Mouse (Mus musculus): ENCODE data around the gene Gm49353. TPM values are rescaled to one million over a fixed set of nuclear protein-coding genes. Genes with fewer than 3 reads are reported as not detected.

Gm49353 gene
- polyA plus RNA-seq (2012; fragmentation: generic; extraction: Trizol) = 0.16 TPM

GRCm38 (mm10) chr10:29198642-29199041, at the start of gene Gm49353:
TSS of gene Gm49353 (plus strand) at chr10:29198954.
- TF ChIP-seq CEBPB (IDR thresholded peaks at IDR 0.05; ENCODE audit: insufficient read depth, poor library complexity, severe bottlenecking) (no peak), USF1 (IDR thresholded peaks at IDR 0.05; ENCODE audit: low read depth) (no peak), TCF3 (IDR thresholded peaks at IDR 0.05; ENCODE audit: insufficient read length, low read depth) (no peak), MYOG (IDR thresholded peaks at IDR 0.05; ENCODE audit: control insufficient read depth in 1 of 3, insufficient read depth in 1 of 3, insufficient read length in 2 of 3, low read depth in 2 of 3) (no peak), MYOD1 (IDR thresholded peaks at IDR 0.05; ENCODE audit: control insufficient read depth in 1 of 3, insufficient read length in 2 of 3, low read depth in 2 of 3) (no peak), POLR2A (IDR thresholded peaks at IDR 0.05; ENCODE audit: insufficient read length, low read depth) (no peak), REST (IDR thresholded peaks at IDR 0.05; ENCODE audit: insufficient read depth, insufficient read length) (no peak), POLR2AphosphoS2 (IDR thresholded peaks at IDR 0.05; ENCODE audit: insufficient read length, low read depth) (no peak), TCF12 (IDR thresholded peaks at IDR 0.05; ENCODE audit: insufficient read depth, poor library complexity, severe bottlenecking) (no peak), E2F4 (IDR thresholded peaks at IDR 0.05; ENCODE audit: insufficient read depth) (no peak), SRF (IDR thresholded peaks at IDR 0.05; ENCODE audit: control insufficient read depth, insufficient read length, low read depth) (no peak), MAX (IDR thresholded peaks at IDR 0.05; ENCODE audit: low read depth) (no peak)
- Histone ChIP-seq H3K79me2 (ENCODE audit: control insufficient read depth, insufficient read depth) (no peaks in the 10 kb centered on the region), H3K4me3 (no peak within 1 kb of the TSS), H3K36me3 (ENCODE audit: control insufficient read depth, insufficient read depth) (no peaks in the 10 kb centered on the region), H3ac (ENCODE audit: control insufficient read depth, insufficient read length) (no peak within 1 kb of the TSS), H3K4me2 (ENCODE audit: low read depth) (no peak within 1 kb of the TSS), H3K27me3 (ENCODE audit: control insufficient read depth, insufficient read depth, insufficient read length) (no peaks in the 10 kb centered on the region)

GRCm38 (mm10) chr10:29155304-29155703, 43.5 kb upstream of the Gm49353 start:
- peaks cover 5% of the 10 kb centered on the region for H3K36me3 ChIP-seq (ENCODE audit: control insufficient read depth, insufficient read depth)
- no peak overlapping the region for H3ac ChIP-seq (ENCODE audit: control insufficient read depth, insufficient read length)
- no peak overlapping the region for H3K4me3 ChIP-seq
- H3K79me2 ChIP-seq (ENCODE audit: control insufficient read depth, insufficient read depth) = no peaks in the 10 kb centered on the region
- no peak overlapping the region for H3K4me2 ChIP-seq (ENCODE audit: low read depth)
- no peaks in the 10 kb centered on the region for H3K27me3 ChIP-seq (ENCODE audit: control insufficient read depth, insufficient read depth, insufficient read length)
- TF ChIP-seq POLR2A (IDR thresholded peaks at IDR 0.05; ENCODE audit: insufficient read length, low read depth) = no peak
- TF ChIP-seq MYOD1 (IDR thresholded peaks at IDR 0.05; ENCODE audit: control insufficient read depth in 1 of 3, insufficient read length in 2 of 3, low read depth in 2 of 3) = no peak
- TF ChIP-seq E2F4 (IDR thresholded peaks at IDR 0.05; ENCODE audit: insufficient read depth) = no peak
- no peak for TF ChIP-seq MYOG (IDR thresholded peaks at IDR 0.05; ENCODE audit: control insufficient read depth in 1 of 3, insufficient read depth in 1 of 3, insufficient read length in 2 of 3, low read depth in 2 of 3)
- no peak for TF ChIP-seq POLR2AphosphoS2 (IDR thresholded peaks at IDR 0.05; ENCODE audit: insufficient read length, low read depth)
- no peak for TF ChIP-seq REST (IDR thresholded peaks at IDR 0.05; ENCODE audit: insufficient read depth, insufficient read length)
- no peak for TF ChIP-seq TCF3 (IDR thresholded peaks at IDR 0.05; ENCODE audit: insufficient read length, low read depth)
- TF ChIP-seq USF1 (IDR thresholded peaks at IDR 0.05; ENCODE audit: low read depth) = no peak
- TF ChIP-seq CEBPB (IDR thresholded peaks at IDR 0.05; ENCODE audit: insufficient read depth, poor library complexity, severe bottlenecking) = no peak
- TF ChIP-seq MAX (IDR thresholded peaks at IDR 0.05; ENCODE audit: low read depth) = no peak
- no peak for TF ChIP-seq TCF12 (IDR thresholded peaks at IDR 0.05; ENCODE audit: insufficient read depth, poor library complexity, severe bottlenecking)

- H3K36me3 ChIP-seq (ENCODE audit: control insufficient read depth, insufficient read depth) = peaks cover 5% of the 10 kb centered on the region
- H3K27me3 ChIP-seq (ENCODE audit: control insufficient read depth, insufficient read depth, insufficient read length) = no peaks in the 10 kb centered on the region
- no peak overlapping the region for H3K4me3 ChIP-seq
- no peak overlapping the region for H3ac ChIP-seq (ENCODE audit: control insufficient read depth, insufficient read length)
- no peaks in the 10 kb centered on the region for H3K79me2 ChIP-seq (ENCODE audit: control insufficient read depth, insufficient read depth)
- H3K4me2 ChIP-seq (ENCODE audit: low read depth) = no peak overlapping the region
- TF ChIP-seq TCF12 (IDR thresholded peaks at IDR 0.05; ENCODE audit: insufficient read depth, poor library complexity, severe bottlenecking) (no peak), SRF (IDR thresholded peaks at IDR 0.05; ENCODE audit: control insufficient read depth, insufficient read length, low read depth) (no peak), POLR2AphosphoS2 (IDR thresholded peaks at IDR 0.05; ENCODE audit: insufficient read length, low read depth) (no peak), POLR2A (IDR thresholded peaks at IDR 0.05; ENCODE audit: insufficient read length, low read depth) (no peak), REST (IDR thresholded peaks at IDR 0.05; ENCODE audit: insufficient read depth, insufficient read length) (no peak), USF1 (IDR thresholded peaks at IDR 0.05; ENCODE audit: low read depth) (no peak), MAX (IDR thresholded peaks at IDR 0.05; ENCODE audit: low read depth) (no peak), TCF3 (IDR thresholded peaks at IDR 0.05; ENCODE audit: insufficient read length, low read depth) (no peak), CEBPB (IDR thresholded peaks at IDR 0.05; ENCODE audit: insufficient read depth, poor library complexity, severe bottlenecking) (no peak), MYOD1 (IDR thresholded peaks at IDR 0.05; ENCODE audit: control insufficient read depth in 1 of 3, insufficient read length in 2 of 3, low read depth in 2 of 3) (no peak), MYOG (IDR thresholded peaks at IDR 0.05; ENCODE audit: control insufficient read depth in 1 of 3, insufficient read depth in 1 of 3, insufficient read length in 2 of 3, low read depth in 2 of 3) (no peak), E2F4 (IDR thresholded peaks at IDR 0.05; ENCODE audit: insufficient read depth) (no peak)
Observed at GRCm38 (mm10) chr10:29161664-29162063, 37.1 kb upstream of the Gm49353 start.

- Histone ChIP-seq H3K4me3 (no peak overlapping the region), H3K4me2 (ENCODE audit: low read depth) (no peak overlapping the region), H3K27me3 (ENCODE audit: control insufficient read depth, insufficient read depth, insufficient read length) (no peaks in the 10 kb centered on the region), H3ac (ENCODE audit: control insufficient read depth, insufficient read length) (no peak overlapping the region), H3K79me2 (ENCODE audit: control insufficient read depth, insufficient read depth) (no peaks in the 10 kb centered on the region), H3K36me3 (ENCODE audit: control insufficient read depth, insufficient read depth) (no peaks in the 10 kb centered on the region)
- TF ChIP-seq E2F4 (IDR thresholded peaks at IDR 0.05; ENCODE audit: insufficient read depth) (no peak), CEBPB (IDR thresholded peaks at IDR 0.05; ENCODE audit: insufficient read depth, poor library complexity, severe bottlenecking) (no peak), MYOG (IDR thresholded peaks at IDR 0.05; ENCODE audit: control insufficient read depth in 1 of 3, insufficient read depth in 1 of 3, insufficient read length in 2 of 3, low read depth in 2 of 3) (no peak), REST (IDR thresholded peaks at IDR 0.05; ENCODE audit: insufficient read depth, insufficient read length) (no peak), TCF12 (IDR thresholded peaks at IDR 0.05; ENCODE audit: insufficient read depth, poor library complexity, severe bottlenecking) (no peak), TCF3 (IDR thresholded peaks at IDR 0.05; ENCODE audit: insufficient read length, low read depth) (no peak), SRF (IDR thresholded peaks at IDR 0.05; ENCODE audit: control insufficient read depth, insufficient read length, low read depth) (no peak), POLR2A (IDR thresholded peaks at IDR 0.05; ENCODE audit: insufficient read length, low read depth) (no peak), MYOD1 (IDR thresholded peaks at IDR 0.05; ENCODE audit: control insufficient read depth in 1 of 3, insufficient read length in 2 of 3, low read depth in 2 of 3) (no peak), USF1 (IDR thresholded peaks at IDR 0.05; ENCODE audit: low read depth) (no peak), POLR2AphosphoS2 (IDR thresholded peaks at IDR 0.05; ENCODE audit: insufficient read length, low read depth) (no peak), MAX (IDR thresholded peaks at IDR 0.05; ENCODE audit: low read depth) (no peak)
Observed at GRCm38 (mm10) chr10:29173778-29174177, 25.0 kb upstream of the Gm49353 start.

Data from myocyte (in vitro differentiated cells).